Mouse (Mus musculus): Measurements from ENCODE around the gene Ace3. TPM values are rescaled to one million over a fixed set of nuclear protein-coding genes. Genes with fewer than 3 reads are reported as not detected.
A peak's percentile ranks its signal among the peaks of the same experiment; 100 is the strongest.
"Not testable (repeated sequence)": the region's sequence is repeated elsewhere in the genome, so short reads cannot be mapped to it uniquely, and the experiment has no call there.

The Ace3 gene
- polyA plus RNA-seq, 1 experiment from 2014 or later: not detected

DNA sequence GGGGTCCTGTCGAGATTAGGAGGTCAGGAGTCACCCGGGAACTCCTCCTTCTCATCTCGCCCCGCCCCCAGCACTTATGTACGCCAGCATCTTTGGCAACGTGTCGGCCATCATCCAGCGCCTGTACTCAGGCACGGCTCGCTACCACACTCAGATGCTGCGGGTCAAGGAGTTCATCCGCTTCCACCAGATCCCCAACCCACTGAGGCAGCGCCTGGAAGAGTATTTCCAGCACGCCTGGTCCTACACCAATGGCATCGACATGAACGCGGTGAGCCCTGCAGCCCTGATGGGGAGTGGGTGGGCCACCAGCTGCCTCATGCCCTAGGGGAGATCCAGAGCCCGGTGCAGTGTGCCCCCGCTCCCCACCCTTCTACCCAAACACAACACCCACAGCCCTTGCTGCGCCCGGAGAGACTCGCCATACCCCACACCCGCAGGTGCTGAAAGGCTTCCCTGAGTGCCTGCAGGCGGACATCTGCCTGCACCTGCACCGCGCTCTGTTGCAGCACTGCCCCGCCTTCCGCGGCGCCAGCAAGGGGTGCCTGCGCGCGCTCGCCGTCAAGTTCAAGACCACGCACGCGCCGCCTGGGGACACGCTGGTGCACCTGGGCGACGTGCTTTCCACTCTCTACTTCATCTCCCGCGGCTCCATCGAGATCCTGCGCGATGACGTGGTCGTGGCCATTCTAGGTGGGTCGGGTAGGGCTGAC, 25.7 kb downstream of the Ace3 start:
- H3K4me1 ChIP-seq: peaks cover 9% of the 10 kb centered on the region
- WGBS: under 1% methylated on average over 50 of the region's 50 CpGs
- peaks cover 28% of the 10 kb centered on the region for H3K27me3 ChIP-seq
- no peak overlapping the region for H3K9ac ChIP-seq
- H3K4me2 ChIP-seq: peak overlapping the region; percentile 39
- peak overlapping the region; percentile 20 for H3K4me3 ChIP-seq
- peak; percentile 36; the same call in 1 of the 2 replicates for ATAC-seq (ENCODE audit: insufficient number of reproducible peaks, low FRiP score, low TSS enrichment, low read depth)
- no peaks in the 10 kb centered on the region for H3K9me3 ChIP-seq
- H3K36me3 ChIP-seq: no peaks in the 10 kb centered on the region
- H3K27ac ChIP-seq: no peak overlapping the region

DNA sequence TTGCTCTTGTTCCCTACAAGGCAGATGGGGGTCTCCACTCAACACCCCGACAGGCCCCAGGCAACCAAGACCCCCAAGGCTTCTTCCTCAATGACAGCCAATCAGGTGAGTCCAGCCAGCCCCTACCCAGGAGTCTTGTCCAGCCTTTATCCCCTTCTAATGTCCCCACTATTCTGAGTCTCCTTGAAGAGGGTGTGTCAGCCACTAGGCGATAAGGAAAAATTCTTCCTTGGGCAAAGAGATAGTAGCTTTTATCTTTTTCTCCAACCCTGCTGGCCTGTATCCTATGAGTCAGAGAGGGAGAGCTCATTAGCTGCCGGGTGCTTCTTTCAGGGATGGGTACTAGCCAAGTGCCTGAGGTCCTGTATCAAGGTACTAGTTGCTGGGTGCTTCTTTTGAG, 31.3 kb downstream of the Ace3 start:
- Histone ChIP-seq H3K27me3 (peaks cover 13% of the 10 kb centered on the region), H3K27ac (no peak overlapping the region), H3K36me3 (0 out of 2 replicates have a peak, but pooled peaks cover 6% of the 10 kb centered on the region), H3K4me2 (no peak overlapping the region), H3K4me1 (0 out of 2 replicates have a peak, but pooled peaks cover 3% of the 10 kb centered on the region), H3K4me3 (no peak overlapping the region), H3K9ac (no peak overlapping the region), H3K9me3 (no peaks in the 10 kb centered on the region)
- 79% methylated on average over 3 of the region's 3 CpGs for WGBS
- ATAC-seq (ENCODE audit: insufficient number of reproducible peaks, low FRiP score, low TSS enrichment, low read depth): no peak

DNA sequence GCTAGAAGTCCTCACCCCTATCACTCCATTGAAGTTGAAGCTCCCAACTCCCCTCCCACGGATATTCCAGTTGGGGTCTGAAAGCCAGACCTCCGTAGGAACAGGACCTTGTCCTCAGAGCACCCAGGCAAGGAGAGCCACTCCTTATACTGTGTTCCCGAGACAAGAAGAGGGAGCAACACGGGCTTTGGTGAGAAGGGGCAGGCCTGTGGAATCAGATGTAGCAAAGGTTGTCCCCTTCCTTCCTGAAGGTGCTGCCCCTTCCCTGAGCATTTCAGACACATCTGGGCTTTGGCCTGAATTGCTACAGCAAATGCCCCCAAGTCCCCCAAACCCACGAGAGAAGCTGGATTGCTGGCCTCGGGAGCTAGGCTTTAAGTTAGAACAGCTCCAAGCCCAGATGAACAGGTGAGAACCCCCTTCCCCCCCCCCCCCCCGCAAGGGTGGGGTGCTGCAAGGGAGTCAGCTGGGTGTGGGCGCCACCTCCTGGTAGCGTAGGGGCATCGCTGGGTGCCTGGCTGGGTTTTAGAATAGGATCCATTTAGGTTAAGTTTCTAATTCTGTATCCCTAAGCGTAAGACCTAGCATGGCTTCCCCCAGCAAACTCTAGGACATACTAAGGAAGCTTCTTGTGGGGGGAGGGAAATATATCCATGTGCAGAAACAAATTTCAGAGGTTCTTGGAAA, 32.1 kb downstream of the Ace3 start:
- H3K27me3 ChIP-seq: peaks cover 5% of the 10 kb centered on the region; the same call in 1 of the 2 replicates
- H3K4me2 ChIP-seq: no peak overlapping the region
- H3K9ac ChIP-seq: no peak overlapping the region
- H3K4me1 ChIP-seq: 0 out of 2 replicates have a peak, but pooled peaks cover 3% of the 10 kb centered on the region
- no peak for ATAC-seq (ENCODE audit: insufficient number of reproducible peaks, low FRiP score, low TSS enrichment, low read depth)
- H3K9me3 ChIP-seq: no peaks in the 10 kb centered on the region
- 0 out of 2 replicates have a peak, but pooled peaks cover 6% of the 10 kb centered on the region for H3K36me3 ChIP-seq
- no peak overlapping the region for H3K27ac ChIP-seq
- no peak overlapping the region for H3K4me3 ChIP-seq
- WGBS: 32% methylated on average over 11 of the region's 11 CpGs

DNA sequence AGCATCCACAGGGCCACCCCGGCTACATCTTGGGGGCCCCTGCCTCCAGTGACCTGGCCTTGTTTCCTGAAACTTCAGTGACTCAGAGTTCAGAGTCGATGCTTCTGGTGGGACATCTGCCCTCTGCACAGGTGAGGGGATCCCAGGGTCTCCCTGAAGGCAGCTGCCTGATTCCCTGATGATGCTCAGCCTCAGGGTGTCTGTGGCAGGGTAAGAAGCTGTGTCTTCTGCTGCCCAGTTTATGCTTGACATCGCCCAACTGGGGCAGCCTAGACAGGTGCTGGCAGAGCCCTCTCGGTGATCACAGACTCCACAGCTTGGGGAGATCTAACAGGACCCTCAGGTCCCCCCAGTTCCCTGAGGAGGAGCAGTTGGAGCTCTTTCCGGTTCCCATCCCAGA, 33.1 kb downstream of the Ace3 start:
- peak; percentile 24; the same call in 1 of the 2 replicates for ATAC-seq (ENCODE audit: insufficient number of reproducible peaks, low FRiP score, low TSS enrichment, low read depth)
- H3K9ac ChIP-seq: no peak overlapping the region
- 0 out of 2 replicates have a peak, but pooled peaks cover 3% of the 10 kb centered on the region for H3K4me1 ChIP-seq
- no peaks in the 10 kb centered on the region for H3K9me3 ChIP-seq
- H3K27ac ChIP-seq: no peak overlapping the region
- H3K4me2 ChIP-seq: no peak overlapping the region
- H3K36me3 ChIP-seq: 0 out of 2 replicates have a peak, but pooled peaks cover 6% of the 10 kb centered on the region
- 87% methylated on average over 5 of the region's 5 CpGs for WGBS
- no peak overlapping the region for H3K4me3 ChIP-seq
- H3K27me3 ChIP-seq: no peaks in the 10 kb centered on the region

DNA sequence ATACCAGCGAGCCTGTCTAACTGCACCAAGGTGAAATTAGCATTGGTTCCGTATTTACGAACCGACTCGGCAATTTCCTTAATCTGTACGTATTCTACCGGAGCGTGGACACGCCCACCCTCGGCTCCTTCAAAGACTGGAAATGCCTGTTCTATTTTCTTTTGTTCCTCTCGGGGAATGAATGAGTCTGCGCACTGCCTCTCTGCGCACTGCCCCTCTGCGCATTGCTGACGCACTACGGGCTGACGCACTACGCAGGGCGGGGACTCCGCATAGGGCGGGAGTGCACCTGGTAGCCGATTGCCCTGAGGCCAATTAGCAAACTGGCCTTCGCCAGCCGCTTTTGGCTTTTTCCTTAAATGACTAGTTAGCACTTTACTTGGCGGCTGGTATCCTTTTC, 37.6 kb downstream of the Ace3 start:
- Histone ChIP-seq H3K4me3 (peak overlapping the region; percentile 34), H3K27ac (peak overlapping the region; percentile 28; the same call in 1 of the 2 replicates)
- not testable (repeated sequence) for H3K36me3 ChIP-seq; H3K27me3 ChIP-seq; H3K4me2 ChIP-seq; H3K4me1 ChIP-seq; H3K9me3 ChIP-seq; ATAC-seq (ENCODE audit: insufficient number of reproducible peaks, low FRiP score, low TSS enrichment, low read depth); H3K9ac ChIP-seq
- 66% methylated on average over 4 of the region's 25 CpGs for whole genome bisulfite sequencing

DNA sequence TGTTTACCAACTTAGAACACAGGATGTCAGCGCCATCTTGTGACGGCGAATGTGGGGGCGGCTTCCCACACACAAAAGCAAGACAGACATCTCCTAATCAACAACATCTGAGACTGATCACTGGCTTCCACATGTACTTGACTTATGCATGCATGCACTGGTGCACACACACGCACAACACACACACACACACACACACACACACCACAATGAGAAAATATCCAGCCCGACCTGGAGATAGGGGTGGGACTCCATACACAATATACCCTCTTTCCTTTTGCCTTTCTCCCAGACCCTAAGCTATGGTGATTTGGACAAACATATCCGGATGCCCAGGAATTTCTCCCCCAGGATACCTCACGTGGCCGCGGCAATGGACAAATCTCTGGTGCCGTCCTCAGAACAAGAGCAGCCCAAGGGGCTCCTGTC, 39.0 kb downstream of the Ace3 start:
- ATAC-seq (ENCODE audit: insufficient number of reproducible peaks, low FRiP score, low TSS enrichment, low read depth): 0 out of 2 replicates have a peak, but pooled peaks have one; percentile 16
- no peaks in the 10 kb centered on the region for H3K27me3 ChIP-seq
- peak overlapping the region; percentile 10 for H3K4me2 ChIP-seq
- peaks cover 17% of the 10 kb centered on the region for H3K4me1 ChIP-seq
- 29% methylated on average over 11 of the region's 11 CpGs for WGBS
- peak overlapping the region; percentile 76 for H3K27ac ChIP-seq
- no peak overlapping the region for H3K9ac ChIP-seq
- no peaks in the 10 kb centered on the region for H3K36me3 ChIP-seq
- no peaks in the 10 kb centered on the region for H3K9me3 ChIP-seq
- H3K4me3 ChIP-seq: peak overlapping the region; percentile 8; the same call in 1 of the 2 replicates

DNA sequence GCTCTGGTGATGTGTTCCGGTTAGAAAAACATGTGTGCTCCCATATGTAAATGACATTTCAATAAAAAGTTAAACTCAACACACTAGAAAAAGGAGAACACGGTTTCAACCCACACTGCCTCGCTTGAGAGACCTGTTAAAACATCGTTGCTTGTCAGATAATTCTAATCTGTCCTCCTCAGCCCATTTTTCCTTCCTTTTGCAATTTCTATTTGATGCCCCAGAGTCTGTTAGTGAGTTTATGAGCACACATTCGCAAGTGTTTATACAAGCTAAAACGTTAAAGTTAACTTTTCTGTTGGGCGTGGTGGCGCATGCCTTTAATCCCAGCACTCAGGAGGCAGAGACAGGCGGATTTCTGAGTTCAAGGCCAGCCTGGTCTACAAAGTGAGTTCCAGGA, 40.5 kb downstream of the Ace3 start:
- no peak overlapping the region for H3K9ac ChIP-seq
- no peak for ATAC-seq (ENCODE audit: insufficient number of reproducible peaks, low FRiP score, low TSS enrichment, low read depth)
- H3K4me3 ChIP-seq: no peak overlapping the region
- no peaks in the 10 kb centered on the region for H3K36me3 ChIP-seq
- H3K27me3 ChIP-seq: no peaks in the 10 kb centered on the region
- no peak overlapping the region for H3K27ac ChIP-seq
- no peaks in the 10 kb centered on the region for H3K9me3 ChIP-seq
- WGBS: 85% methylated on average over 9 of the region's 9 CpGs
- H3K4me2 ChIP-seq: no peak overlapping the region
- peaks cover 23% of the 10 kb centered on the region for H3K4me1 ChIP-seq

DNA sequence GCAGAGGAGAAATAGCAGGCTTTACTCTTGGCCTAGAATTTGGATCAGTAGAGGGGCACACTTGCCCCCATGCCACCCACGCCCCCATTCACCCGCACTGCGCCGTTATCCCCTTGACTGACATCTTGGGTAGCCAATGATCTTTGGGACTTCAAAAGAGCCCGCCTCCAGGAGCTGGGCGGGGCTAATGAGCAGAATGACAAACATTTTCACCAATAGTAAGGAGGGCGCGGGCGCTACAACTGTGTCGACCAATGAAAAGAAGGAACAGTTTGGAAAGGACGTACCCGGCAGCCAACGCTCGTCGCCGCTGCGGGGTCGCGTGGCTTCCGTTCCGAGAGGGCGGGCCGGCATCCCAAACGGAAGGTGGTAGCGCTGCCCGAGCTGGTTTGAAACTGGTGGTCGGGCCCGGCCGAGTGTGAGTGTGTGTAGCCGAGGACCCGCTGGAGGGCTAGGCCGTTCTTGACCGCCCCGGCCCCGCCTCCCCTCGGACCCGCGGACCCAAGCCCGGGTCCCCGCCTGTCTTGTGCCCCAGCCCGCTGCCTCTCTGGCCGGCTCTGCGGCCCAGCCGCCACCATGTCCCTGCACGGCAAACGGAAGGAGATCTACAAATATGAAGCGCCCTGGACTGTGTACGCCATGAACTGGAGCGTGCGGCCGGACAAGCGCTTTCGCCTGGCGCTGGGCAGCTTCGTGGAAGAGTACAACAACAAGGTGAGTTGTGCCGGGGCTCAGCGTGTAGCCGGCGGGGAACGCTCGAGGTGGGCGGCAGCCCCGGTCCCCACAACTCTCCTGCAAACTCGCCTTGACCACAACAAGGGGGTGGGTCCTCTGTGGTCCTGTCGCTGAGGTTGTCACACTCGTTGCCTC, 42.3 kb downstream of the Ace3 start, which contains the start of gene Dcaf7:
Gene Dcaf7 (plus strand): TSS at position 325 of the 870 bp plus-strand sequence.
- H3K27me3 ChIP-seq: no peaks in the 10 kb centered on the region
- peak within 1 kb of the TSS; percentile 79 for H3K4me2 ChIP-seq
- under 1% methylated on average over 63 of the region's 66 CpGs for WGBS
- H3K9ac ChIP-seq: peak within 1 kb of the TSS; percentile 95
- peak within 1 kb of the TSS; percentile 92 for H3K27ac ChIP-seq
- H3K4me3 ChIP-seq: peak within 1 kb of the TSS; percentile 99
- peak; percentile 99 for ATAC-seq (ENCODE audit: insufficient number of reproducible peaks, low FRiP score, low TSS enrichment, low read depth)
- H3K9me3 ChIP-seq: no peaks in the 10 kb centered on the region
- H3K4me1 ChIP-seq: peaks cover 23% of the 10 kb centered on the region
- no peaks in the 10 kb centered on the region for H3K36me3 ChIP-seq

DNA sequence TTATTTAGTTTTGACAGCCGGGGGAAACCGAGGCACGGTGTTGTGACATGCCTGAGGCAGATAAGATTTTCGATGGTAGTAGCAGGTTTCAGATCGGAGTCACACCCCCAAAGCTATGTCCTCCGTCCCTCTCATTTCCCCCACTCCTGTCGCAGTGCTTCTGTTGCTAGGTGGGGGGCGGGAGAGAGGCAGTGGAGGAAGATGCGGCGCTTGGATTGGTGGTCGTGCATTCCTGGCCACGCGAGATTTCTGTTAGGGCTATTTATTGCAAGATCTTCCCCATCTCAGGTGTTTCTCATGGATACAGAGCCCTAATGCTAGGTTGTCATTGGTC, 42.9 kb downstream of the Ace3 start:
- H3K9me3 ChIP-seq: no peaks in the 10 kb centered on the region
- under 1% methylated on average over 13 of the region's 13 CpGs for WGBS
- no peak for ATAC-seq (ENCODE audit: insufficient number of reproducible peaks, low FRiP score, low TSS enrichment, low read depth)

DNA sequence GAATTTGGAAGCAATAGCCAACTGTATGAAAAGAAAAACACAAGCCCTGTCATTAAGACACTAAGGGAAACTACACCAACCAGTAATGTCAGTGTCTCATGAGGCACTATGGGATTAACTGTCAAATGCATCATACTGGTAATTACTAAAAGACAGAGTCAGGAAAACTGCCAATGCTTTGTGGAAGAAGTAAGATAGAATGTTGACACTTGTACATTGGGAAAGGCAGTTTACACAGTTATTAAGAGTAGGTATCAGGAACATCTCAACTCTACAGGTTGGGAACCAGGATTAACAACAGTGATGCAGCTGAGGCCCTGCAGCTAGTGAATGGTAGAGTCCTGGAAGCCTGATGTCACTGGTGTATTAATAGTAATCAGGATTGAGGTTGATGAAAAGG, 49.9 kb downstream of the Ace3 start:
- Histone ChIP-seq H3K27me3 (no peaks in the 10 kb centered on the region), H3K9ac (no peak overlapping the region), H3K4me2 (no peak overlapping the region), H3K27ac (no peak overlapping the region), H3K36me3 (peaks cover 29% of the 10 kb centered on the region), H3K4me3 (no peak overlapping the region), H3K4me1 (peaks cover under 1% of the 10 kb centered on the region; the same call in 1 of the 2 replicates), H3K9me3 (no peaks in the 10 kb centered on the region)
- no peak for ATAC-seq (ENCODE audit: insufficient number of reproducible peaks, low FRiP score, low TSS enrichment, low read depth)

More for the DNA sequence above, 42.9 kb downstream of the Ace3 start:
- Histone ChIP-seq H3K27me3 (no peaks in the 10 kb centered on the region), H3K27ac (peak overlapping the region; percentile 92), H3K36me3 (no peaks in the 10 kb centered on the region), H3K4me2 (peak overlapping the region; percentile 79), H3K9ac (peak overlapping the region; percentile 95), H3K4me3 (peak overlapping the region; percentile 99), H3K4me1 (peaks cover 23% of the 10 kb centered on the region)

DNA sequence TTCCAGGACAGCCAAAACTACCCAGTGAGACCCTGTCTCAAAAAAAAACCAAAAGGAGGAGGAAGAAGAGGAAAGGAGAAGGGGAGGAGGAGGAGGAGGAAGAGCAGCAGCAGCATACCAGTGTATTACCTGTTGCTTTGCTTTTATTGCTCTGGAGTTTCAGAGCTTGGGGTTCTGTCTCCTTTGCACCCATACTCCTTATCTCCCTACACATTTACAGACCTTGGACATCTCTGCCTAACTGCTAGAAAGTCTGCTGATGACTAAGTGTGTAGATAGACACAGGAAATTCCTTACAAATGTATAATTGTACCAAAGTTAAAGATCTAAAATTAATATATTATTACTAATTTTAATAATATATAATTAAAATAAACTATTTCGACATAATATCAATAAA, 50.8 kb downstream of the Ace3 start:
- no peak for ATAC-seq (ENCODE audit: insufficient number of reproducible peaks, low FRiP score, low TSS enrichment, low read depth)
- Histone ChIP-seq H3K4me2 (no peak overlapping the region), H3K27ac (no peak overlapping the region), H3K4me1 (no peaks in the 10 kb centered on the region), H3K27me3 (no peaks in the 10 kb centered on the region), H3K9ac (no peak overlapping the region), H3K9me3 (no peaks in the 10 kb centered on the region), H3K4me3 (no peak overlapping the region), H3K36me3 (peaks cover 37% of the 10 kb centered on the region)
- WGBS: 96% methylated on average over 1 of the region's 1 CpGs

Measured in limb, embryonic 15.5 days (tissue).